Mouse (Mus musculus) heart, postnatal 36 days (tissue): ENCODE data around the gene Rassf2. TPM values are rescaled to one million over a fixed set of nuclear protein-coding genes. Genes with fewer than 3 reads are reported as not detected.

Experiments used
- total RNA-seq, 2 experiments: library from RNA; stranded (reverse); gene quantifications; 2 replicates each; pipeline ENCODE4 v1.2.3; 2021

Rassf2 gene
- total RNA-seq, 2 experiments from 2014 or later, result 8.5 to 9.5 TPM

Other genes starting within 250 kb of the Rassf2 start
- not detected for gene Erv3, start 170.5 kb downstream of the Rassf2 start, total RNA-seq
- 100 to 1,000 TPM; 102 to 117 TPM for gene Prnp, start 120.3 kb downstream of the Rassf2 start, total RNA-seq
- gene Prn, start 120.3 kb downstream of the Rassf2 start, total RNA-seq, result 1 to 10 TPM in 1 of 2 experiments, not detected in 1; 1.8 TPM
- gene Prnd, start 79.4 kb downstream of the Rassf2 start, total RNA-seq, result 1 to 10 TPM; 1.4 to 2.4 TPM
- gene Slc23a2, start 114.8 kb upstream of the Rassf2 start, total RNA-seq, result 10 to 100 TPM; 13.0 to 14.1 TPM
- gene Tmem230, start 217.5 kb upstream of the Rassf2 start, total RNA-seq, result 10 to 100 TPM; 23.6 to 26.1 TPM
- gene Pcna, start 223.1 kb upstream of the Rassf2 start, total RNA-seq, result 10 to 100 TPM; 35.1 to 43.6 TPM
- gene Cds2, start 232.9 kb upstream of the Rassf2 start, total RNA-seq, result 10 to 100 TPM; 80.8 to 84.3 TPM